Mouse (Mus musculus) midbrain, embryonic 12.5 days (tissue): ENCODE measurements around the gene Eed. TPM values are rescaled to one million over a fixed set of nuclear protein-coding genes. Genes with fewer than 3 reads are reported as not detected.

Experiments
- ATAC-seq: fragments of 200-750 bp; cut with Nextera tagmentation; 2 replicates; pipeline ENCODE4 v1.8.0; 2017; ENCODE audit warnings: low read depth, moderate TSS enrichment, moderate library complexity; ENCODE audit not compliant: low FRiP score
- H3K27ac ChIP-seq: fragments of 300-500 bp; sonication (generic); replicated peaks from 2 replicates; pipeline ENCODE4 v1.5.1; 2016; ENCODE audit warnings: mild to moderate bottlenecking
- H3K27me3 ChIP-seq: fragments of 300-500 bp; sonication (generic); 2 replicates; pipeline ENCODE4 v1.6.1; 2016; ENCODE audit warnings: mild to moderate bottlenecking
- H3K36me3 ChIP-seq: fragments of 300-500 bp; sonication (generic); 2 replicates; pipeline ENCODE4 v1.6.1; 2016
- H3K4me1 ChIP-seq: fragments of 300-500 bp; sonication (generic); 2 replicates; pipeline ENCODE4 v1.6.1; 2016
- H3K4me2 ChIP-seq: fragments of 300-500 bp; sonication (generic); replicated peaks from 2 replicates; pipeline ENCODE4 v1.6.1; 2016; ENCODE audit warnings: mild to moderate bottlenecking, moderate library complexity
- H3K4me3 ChIP-seq: fragments of 300-500 bp; sonication (generic); 2 replicates; pipeline ENCODE4 v1.5.1; 2016; ENCODE audit warnings: mild to moderate bottlenecking
- H3K9ac ChIP-seq: fragments of 300-500 bp; sonication (generic); replicated peaks from 2 replicates; pipeline ENCODE4 v1.6.1; 2016; ENCODE audit warnings: mild to moderate bottlenecking, moderate library complexity
- H3K9me3 ChIP-seq: fragments of 300-500 bp; sonication (generic); 2 replicates; pipeline ENCODE4 v1.6.1; 2016; ENCODE audit warnings: mild to moderate bottlenecking
- WGBS: fragments of 180-500 bp; shearing (Covaris S2); methylation state at CpG from one replicate; pipeline ENCODE4 v1.1.7; 2016; 5-methylcytosine and 5-hydroxymethylcytosine counted together
- polyA plus RNA-seq: library from polyadenylated mRNA; unstranded; fragments of >200 nt; fragmentation: Nextera tagmentation; extraction: Ambion mirVana; gene quantifications from 2 replicates; pipeline ENCODE4 v1.2.1, GENCODE M21; 2016

The Eed gene
- polyA plus RNA-seq: 73.7 and 79.5 TPM in 2 replicates

GRCm38 (mm10) chr7:89980485-89981422 lies at the start of gene Eed:
Gene Eed, minus strand, starts transcription at chr7:89980983.
- under 1% methylated on average over 83 of the region's 87 CpGs for WGBS

GRCm38 (mm10) chr7:90029548-90030485 lies 49.0 kb upstream of the Eed start:
- ATAC-seq: peak; percentile 51
- Histone ChIP-seq H3K27ac (peak overlapping the region; percentile 65), H3K4me3 (no peak overlapping the region), H3K9ac (0 out of 2 replicates have a peak overlapping the region, but pooled peaks have one; percentile 20), H3K36me3 (no peaks in the 10 kb centered on the region), H3K4me2 (peak overlapping the region; percentile 37), H3K4me1 (peaks cover 14% of the 10 kb centered on the region), H3K9me3 (no peaks in the 10 kb centered on the region), H3K27me3 (no peaks in the 10 kb centered on the region)
- WGBS: 49% methylated on average over 20 of the region's 20 CpGs

More at GRCm38 (mm10) chr7:89980485-89981422, at the start of gene Eed:
- ATAC-seq: peak; percentile 91
- Histone ChIP-seq H3K27ac (peak within 1 kb of the TSS; percentile 99), H3K4me2 (peak within 1 kb of the TSS; percentile 78), H3K27me3 (no peaks in the 10 kb centered on the region), H3K4me3 (peak within 1 kb of the TSS; percentile 82), H3K9ac (peak within 1 kb of the TSS; percentile 86), H3K9me3 (no peaks in the 10 kb centered on the region), H3K4me1 (peaks cover 12% of the 10 kb centered on the region), H3K36me3 (peaks cover 6% of the 10 kb centered on the region)

GRCm38 (mm10) chr7:90028888-90029547 lies 48.2 kb upstream of the Eed start:
- WGBS: 4% methylated on average over 8 of the region's 8 CpGs
- 0 out of 2 replicates have a peak overlapping the region, but pooled peaks have one; percentile 20 for H3K9ac ChIP-seq

GRCm38 (mm10) chr7:90024975-90025374 lies 44.2 kb upstream of the Eed start:
- WGBS: 45% methylated on average over 6 of the region's 6 CpGs
- ATAC-seq: no peak

More at GRCm38 (mm10) chr7:90028888-90029547, 48.2 kb upstream of the Eed start:
- H3K4me1 ChIP-seq: peaks cover 14% of the 10 kb centered on the region
- H3K36me3 ChIP-seq: no peaks in the 10 kb centered on the region
- H3K27me3 ChIP-seq: no peaks in the 10 kb centered on the region
- H3K27ac ChIP-seq: peak overlapping the region; percentile 65
- no peak overlapping the region for H3K4me3 ChIP-seq
- H3K4me2 ChIP-seq: peak overlapping the region; percentile 37
- no peaks in the 10 kb centered on the region for H3K9me3 ChIP-seq
- peak; percentile 69 for ATAC-seq

GRCm38 (mm10) chr7:90022974-90023707 lies 42.4 kb upstream of the Eed start:
- no peaks in the 10 kb centered on the region for H3K9me3 ChIP-seq
- no peaks in the 10 kb centered on the region for H3K4me1 ChIP-seq
- H3K27me3 ChIP-seq: no peaks in the 10 kb centered on the region
- no peaks in the 10 kb centered on the region for H3K36me3 ChIP-seq
- no peak overlapping the region for H3K4me2 ChIP-seq
- no peak overlapping the region for H3K27ac ChIP-seq
- 51% methylated on average over 8 of the region's 9 CpGs for WGBS
- H3K9ac ChIP-seq: no peak overlapping the region
- no peak for ATAC-seq
- H3K4me3 ChIP-seq: no peak overlapping the region

More at GRCm38 (mm10) chr7:90024975-90025374, 44.2 kb upstream of the Eed start:
- Histone ChIP-seq H3K4me3 (no peak overlapping the region), H3K27ac (no peak overlapping the region), H3K27me3 (no peaks in the 10 kb centered on the region), H3K4me2 (no peak overlapping the region), H3K9me3 (no peaks in the 10 kb centered on the region), H3K4me1 (peaks cover 13% of the 10 kb centered on the region), H3K36me3 (no peaks in the 10 kb centered on the region), H3K9ac (no peak overlapping the region)

GRCm38 (mm10) chr7:90020331-90020730 lies 39.5 kb upstream of the Eed start:
- no peaks in the 10 kb centered on the region for H3K36me3 ChIP-seq
- ATAC-seq: no peak

GRCm38 (mm10) chr7:90019570-90019969 lies 38.8 kb upstream of the Eed start:
- H3K27me3 ChIP-seq: no peaks in the 10 kb centered on the region
- no peak overlapping the region for H3K4me3 ChIP-seq
- 87% methylated on average over 9 of the region's 10 CpGs for WGBS
- H3K4me2 ChIP-seq: no peak overlapping the region
- no peak overlapping the region for H3K9ac ChIP-seq
- H3K9me3 ChIP-seq: no peaks in the 10 kb centered on the region
- peaks cover 7% of the 10 kb centered on the region for H3K4me1 ChIP-seq
- no peak overlapping the region for H3K27ac ChIP-seq
- no peak for ATAC-seq
- H3K36me3 ChIP-seq: no peaks in the 10 kb centered on the region

More at GRCm38 (mm10) chr7:90020331-90020730, 39.5 kb upstream of the Eed start:
- H3K27me3 ChIP-seq: no peaks in the 10 kb centered on the region
- peaks cover 7% of the 10 kb centered on the region for H3K4me1 ChIP-seq
- no peaks in the 10 kb centered on the region for H3K9me3 ChIP-seq
- H3K4me3 ChIP-seq: no peak overlapping the region
- 92% methylated on average over 6 of the region's 6 CpGs for WGBS
- H3K27ac ChIP-seq: no peak overlapping the region
- H3K4me2 ChIP-seq: no peak overlapping the region
- no peak overlapping the region for H3K9ac ChIP-seq

- Histone ChIP-seq H3K4me2 (no peak overlapping the region), H3K9me3 (no peaks in the 10 kb centered on the region), H3K4me3 (no peak overlapping the region), H3K9ac (no peak overlapping the region), H3K36me3 (no peaks in the 10 kb centered on the region), H3K27me3 (no peaks in the 10 kb centered on the region), H3K4me1 (peaks cover 7% of the 10 kb centered on the region), H3K27ac (no peak overlapping the region)
- peak; percentile 12; the same call in 1 of the 2 replicates for ATAC-seq
- WGBS: 25% methylated on average over 5 of the region's 5 CpGs
Observed at GRCm38 (mm10) chr7:90016930-90017588, 36.3 kb upstream of the Eed start.

- Histone ChIP-seq H3K27me3 (no peaks in the 10 kb centered on the region), H3K9ac (no peak overlapping the region), H3K4me3 (no peak overlapping the region), H3K36me3 (no peaks in the 10 kb centered on the region), H3K9me3 (no peaks in the 10 kb centered on the region), H3K27ac (no peak overlapping the region), H3K4me2 (no peak overlapping the region), H3K4me1 (peaks cover 7% of the 10 kb centered on the region)
- WGBS: 73% methylated on average over 4 of the region's 4 CpGs
- no peak for ATAC-seq
Observed at GRCm38 (mm10) chr7:90016459-90016858, 35.7 kb upstream of the Eed start.
